Mouse (Mus musculus): ENCODE results near the gene Slc35b1. TPM values are rescaled to one million over a fixed set of nuclear protein-coding genes. Genes with fewer than 3 reads are reported as not detected.

Gene Slc35b1
- polyA plus RNA-seq, 1 experiment from 2014 or later: 96.8 TPM

DNA sequence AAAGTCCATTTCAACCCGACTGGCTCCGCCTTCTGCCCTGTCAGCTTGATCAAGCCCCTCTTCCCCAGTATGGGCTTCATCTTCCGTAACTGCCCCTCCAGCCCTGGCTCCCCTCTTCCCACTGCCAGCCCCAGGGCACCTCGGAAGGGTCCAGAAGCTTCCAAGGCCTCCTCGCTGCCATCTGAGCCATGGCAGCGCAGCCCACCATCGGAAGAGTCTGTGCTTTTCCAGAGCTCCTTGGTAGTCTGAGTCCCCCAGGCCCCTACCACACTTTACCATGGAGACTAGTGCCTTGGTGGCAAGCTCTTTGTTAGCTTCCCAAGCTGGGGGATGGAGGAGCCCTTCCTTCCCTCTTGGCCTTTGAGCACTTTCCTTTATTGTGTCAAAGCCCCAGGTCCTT, 3.8 kb upstream of the Slc35b1 start:
- H3K9ac ChIP-seq (replicated peaks; ENCODE audit: low read depth): no peak overlapping the region
- no peaks in the 10 kb centered on the region for H3K9me3 ChIP-seq (ENCODE audit: low read length)
- H3K4me3 ChIP-seq (ENCODE audit: low read depth, low read length): no peak overlapping the region
- no peak overlapping the region for H3K4me2 ChIP-seq (replicated peaks; ENCODE audit: low read depth, low read length)
- TF ChIP-seq EP300 (IDR thresholded peaks at IDR 0.05) (no peak), CTCF (IDR thresholded peaks at IDR 0.05) (no peak)
- WGBS: 92% methylated on average over 7 of the region's 7 CpGs
- no peak for DNase-seq (ENCODE audit: low spot score)
- H3K27ac ChIP-seq (ENCODE audit: low read length): no peak overlapping the region
- H3K36me3 ChIP-seq (ENCODE audit: insufficient read depth, low read length): peaks cover 17% of the 10 kb centered on the region
- no peak for ATAC-seq
- H3K27me3 ChIP-seq (replicated peaks; ENCODE audit: insufficient read depth, low read length): no peaks in the 10 kb centered on the region
- no peaks in the 10 kb centered on the region for H3K4me1 ChIP-seq (ENCODE audit: insufficient read depth, low read depth, low read length)

DNA sequence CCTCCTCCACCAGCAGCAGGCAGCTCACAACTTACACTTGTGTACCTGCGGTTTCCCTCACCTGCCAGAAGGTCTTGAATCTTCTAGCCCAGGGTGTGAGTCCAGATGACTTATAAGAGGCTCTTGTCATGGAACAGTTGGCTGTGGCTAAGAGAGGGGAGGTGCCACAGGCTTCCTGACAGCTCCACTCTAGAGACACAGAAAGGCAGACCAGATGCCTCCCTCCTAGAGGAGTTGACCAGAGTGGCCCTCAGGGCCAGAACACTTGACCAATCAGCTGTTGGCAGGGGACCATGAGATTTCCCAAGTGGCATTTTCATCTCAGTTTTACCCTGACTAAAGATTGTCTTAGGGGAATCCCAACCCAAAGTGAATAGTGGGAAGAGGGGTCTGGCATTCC, 3.3 kb upstream of the Slc35b1 start:
- peaks cover 14% of the 10 kb centered on the region for H3K36me3 ChIP-seq (ENCODE audit: insufficient read depth, low read length)
- no peaks in the 10 kb centered on the region for H3K27me3 ChIP-seq (replicated peaks; ENCODE audit: insufficient read depth, low read length)
- H3K9me3 ChIP-seq (ENCODE audit: low read length): no peaks in the 10 kb centered on the region
- H3K27ac ChIP-seq (ENCODE audit: low read length): no peak overlapping the region
- peak; percentile 67 for DNase-seq (ENCODE audit: low spot score)
- WGBS: 68% methylated on average over 1 of the region's 1 CpGs
- H3K9ac ChIP-seq (replicated peaks; ENCODE audit: low read depth): no peak overlapping the region
- ATAC-seq: peak; percentile 25; the same call in 1 of the 2 replicates
- H3K4me3 ChIP-seq (ENCODE audit: low read depth, low read length): no peak overlapping the region
- H3K4me1 ChIP-seq (ENCODE audit: insufficient read depth, low read depth, low read length): no peaks in the 10 kb centered on the region
- H3K4me2 ChIP-seq (replicated peaks; ENCODE audit: low read depth, low read length): no peak overlapping the region
- 0 out of 2 replicates have a peak, but pooled peaks have one; percentile 29 for TF ChIP-seq EP300 (IDR thresholded peaks at IDR 0.05)
- TF ChIP-seq CTCF (IDR thresholded peaks at IDR 0.05): no peak

DNA sequence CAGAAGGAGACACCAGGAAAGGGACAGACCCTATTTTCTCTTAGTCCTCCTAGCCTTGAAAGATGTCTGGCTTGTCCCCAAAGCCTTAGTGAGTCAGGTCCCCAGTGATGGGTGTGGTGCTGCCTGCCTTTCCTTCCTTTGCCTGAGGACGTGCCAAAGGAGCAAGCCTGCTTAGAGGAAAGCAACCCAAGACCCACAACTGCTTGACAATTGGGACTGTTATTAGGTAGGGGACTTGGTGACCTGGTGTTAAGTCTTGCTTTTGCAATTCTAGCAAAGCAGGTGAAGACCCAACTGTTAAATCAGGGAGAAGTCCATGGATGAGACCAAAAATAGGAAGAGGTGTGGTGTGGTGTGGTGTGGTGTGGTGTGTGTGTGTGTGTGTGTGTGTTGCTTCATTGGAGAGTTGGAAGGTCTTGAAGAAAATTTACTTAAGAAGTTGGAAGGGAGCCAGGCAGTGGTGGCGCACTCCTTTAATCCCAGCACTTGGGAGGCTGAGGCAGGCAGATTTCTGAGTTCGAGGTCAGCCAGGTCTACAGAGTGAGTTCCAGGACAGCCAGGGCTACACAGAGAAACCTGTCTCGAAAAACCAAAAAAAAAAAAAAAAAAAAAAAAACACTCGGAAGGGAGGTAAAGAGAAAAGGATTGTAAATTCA, 1.0 kb upstream of the Slc35b1 start:
- TF ChIP-seq CTCF (IDR thresholded peaks at IDR 0.05) (no peak), EP300 (IDR thresholded peaks at IDR 0.05) (0 out of 2 replicates have a peak, but pooled peaks have one; percentile 8)
- ATAC-seq (no peak), DNase-seq (ENCODE audit: low spot score) (peak; percentile 36)
- Histone ChIP-seq H3K4me2 (replicated peaks; ENCODE audit: low read depth, low read length) (no peak overlapping the region), H3K27ac (ENCODE audit: low read length) (no peak overlapping the region), H3K9ac (replicated peaks; ENCODE audit: low read depth) (no peak overlapping the region), H3K9me3 (ENCODE audit: low read length) (no peaks in the 10 kb centered on the region), H3K36me3 (ENCODE audit: insufficient read depth, low read length) (peaks cover 17% of the 10 kb centered on the region), H3K4me1 (ENCODE audit: insufficient read depth, low read depth, low read length) (no peaks in the 10 kb centered on the region), H3K4me3 (ENCODE audit: low read depth, low read length) (no peak overlapping the region), H3K27me3 (replicated peaks; ENCODE audit: insufficient read depth, low read length) (no peaks in the 10 kb centered on the region)
- 83% methylated on average over 5 of the region's 5 CpGs for WGBS

DNA sequence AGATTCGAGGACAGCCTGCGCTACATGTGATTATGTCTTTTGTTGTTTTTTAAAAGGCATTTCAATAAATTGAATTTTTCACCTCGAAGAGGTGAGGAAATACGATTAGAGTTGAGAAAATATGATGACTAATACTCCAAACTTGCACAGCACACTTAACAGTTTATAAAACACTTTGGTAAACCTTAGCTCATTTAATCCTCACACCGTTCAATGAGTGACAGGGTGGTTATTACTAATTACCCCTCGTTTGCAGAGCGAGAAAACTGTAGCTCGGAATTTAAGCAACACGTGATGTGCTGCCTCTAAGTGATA, 531 bp upstream of the Slc35b1 start:
- H3K27me3 ChIP-seq (replicated peaks; ENCODE audit: insufficient read depth, low read length): no peaks in the 10 kb centered on the region
- DNase-seq (ENCODE audit: low spot score) (no peak), ATAC-seq (no peak)
- no peak overlapping the region for H3K9ac ChIP-seq (replicated peaks; ENCODE audit: low read depth)
- 0 out of 2 replicates have a peak overlapping the region, but pooled peaks have one; percentile 87 for H3K4me3 ChIP-seq (ENCODE audit: low read depth, low read length)
- TF ChIP-seq CTCF (IDR thresholded peaks at IDR 0.05) (no peak), EP300 (IDR thresholded peaks at IDR 0.05) (no peak)
- WGBS: 37% methylated on average over 9 of the region's 9 CpGs
- H3K36me3 ChIP-seq (ENCODE audit: insufficient read depth, low read length): peaks cover 15% of the 10 kb centered on the region
- no peaks in the 10 kb centered on the region for H3K4me1 ChIP-seq (ENCODE audit: insufficient read depth, low read depth, low read length)
- H3K9me3 ChIP-seq (ENCODE audit: low read length): no peaks in the 10 kb centered on the region
- peak overlapping the region; percentile 62; the same call in 1 of the 2 replicates for H3K4me2 ChIP-seq (replicated peaks; ENCODE audit: low read depth, low read length)
- no peak overlapping the region for H3K27ac ChIP-seq (ENCODE audit: low read length)

DNA sequence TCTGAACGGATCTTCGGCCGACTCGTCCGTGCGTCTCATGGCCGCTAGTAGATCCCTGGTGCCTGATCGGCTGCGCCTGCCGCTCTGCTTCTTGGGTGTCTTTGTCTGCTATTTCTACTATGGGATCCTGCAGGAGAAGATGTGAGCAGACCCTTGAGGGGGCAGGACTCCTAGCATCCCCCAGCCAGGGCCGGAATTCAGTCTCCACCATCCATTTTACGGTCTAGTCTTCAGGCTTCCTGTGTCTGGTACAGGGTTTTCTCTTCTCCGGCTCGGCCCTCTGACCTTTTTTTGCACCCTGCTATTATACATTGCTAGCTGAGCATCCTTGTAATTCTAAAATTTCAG, 455 bp downstream of the Slc35b1 start:
- peak overlapping the region; percentile 89 for H3K27ac ChIP-seq (ENCODE audit: low read length)
- no peaks in the 10 kb centered on the region for H3K27me3 ChIP-seq (replicated peaks; ENCODE audit: insufficient read depth, low read length)
- no peaks in the 10 kb centered on the region for H3K9me3 ChIP-seq (ENCODE audit: low read length)
- H3K4me2 ChIP-seq (replicated peaks; ENCODE audit: low read depth, low read length): peak overlapping the region; percentile 62
- WGBS: 0% methylated on average over 14 of the region's 14 CpGs
- no peak for TF ChIP-seq EP300 (IDR thresholded peaks at IDR 0.05)
- TF ChIP-seq CTCF (IDR thresholded peaks at IDR 0.05): no peak
- DNase-seq (ENCODE audit: low spot score): no peak
- H3K4me3 ChIP-seq (ENCODE audit: low read depth, low read length): peak overlapping the region; percentile 87
- peak overlapping the region; percentile 87 for H3K9ac ChIP-seq (replicated peaks; ENCODE audit: low read depth)
- no peaks in the 10 kb centered on the region for H3K4me1 ChIP-seq (ENCODE audit: insufficient read depth, low read depth, low read length)
- peak; percentile 2 for ATAC-seq
- peaks cover 11% of the 10 kb centered on the region for H3K36me3 ChIP-seq (ENCODE audit: insufficient read depth, low read length)

DNA sequence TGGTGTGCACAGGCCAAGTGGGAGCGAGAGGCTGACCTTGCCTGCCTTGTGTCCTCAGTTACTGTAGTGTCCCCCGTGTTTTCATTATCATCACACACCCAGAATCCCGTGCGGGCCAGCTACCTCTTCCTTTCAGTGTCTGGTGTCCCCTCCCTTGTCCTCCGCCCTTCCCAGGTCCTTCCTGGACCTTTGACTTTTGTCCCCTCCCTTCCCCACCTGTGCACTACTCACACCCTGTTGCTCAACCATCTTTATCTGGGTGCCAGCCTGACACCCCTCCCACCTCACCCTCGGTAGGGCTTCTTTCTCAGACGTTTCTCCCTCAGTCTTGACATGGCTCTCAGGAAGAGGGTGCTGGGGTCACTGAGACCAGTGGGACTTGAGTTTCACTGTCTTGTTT, 2.9 kb downstream of the Slc35b1 start:
- no peak for ATAC-seq
- DNase-seq (ENCODE audit: low spot score): no peak
- H3K4me3 ChIP-seq (ENCODE audit: low read depth, low read length): no peak overlapping the region
- H3K27ac ChIP-seq (ENCODE audit: low read length): no peak overlapping the region
- 78% methylated on average over 7 of the region's 7 CpGs for WGBS
- H3K36me3 ChIP-seq (ENCODE audit: insufficient read depth, low read length): peaks cover 12% of the 10 kb centered on the region
- H3K4me2 ChIP-seq (replicated peaks; ENCODE audit: low read depth, low read length): no peak overlapping the region
- no peaks in the 10 kb centered on the region for H3K9me3 ChIP-seq (ENCODE audit: low read length)
- no peaks in the 10 kb centered on the region for H3K4me1 ChIP-seq (ENCODE audit: insufficient read depth, low read depth, low read length)
- no peak for TF ChIP-seq CTCF (IDR thresholded peaks at IDR 0.05)
- TF ChIP-seq EP300 (IDR thresholded peaks at IDR 0.05): no peak
- H3K9ac ChIP-seq (replicated peaks; ENCODE audit: low read depth): no peak overlapping the region
- no peaks in the 10 kb centered on the region for H3K27me3 ChIP-seq (replicated peaks; ENCODE audit: insufficient read depth, low read length)

DNA sequence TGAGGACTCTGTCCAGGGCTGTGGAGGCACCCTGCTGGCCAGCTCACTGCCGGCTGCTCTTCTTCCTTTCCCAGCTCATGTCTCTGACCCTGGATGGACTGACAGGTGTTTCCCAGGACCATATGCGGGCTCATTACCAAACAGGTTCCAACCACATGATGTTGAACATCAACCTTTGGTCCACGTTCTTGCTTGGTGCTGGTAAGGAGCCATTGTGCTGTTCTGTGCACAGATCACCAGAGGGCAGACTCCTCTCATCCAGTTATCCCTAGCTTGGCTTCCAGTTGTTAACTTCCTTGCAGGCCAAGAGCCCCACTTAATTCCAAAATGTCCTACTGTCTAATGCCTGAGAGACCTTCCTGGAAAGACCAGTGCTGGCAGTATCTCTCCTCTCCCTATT, 4.5 kb downstream of the Slc35b1 start:
- WGBS: 75% methylated on average over 3 of the region's 3 CpGs
- peaks cover 12% of the 10 kb centered on the region for H3K36me3 ChIP-seq (ENCODE audit: insufficient read depth, low read length)
- no peak for TF ChIP-seq EP300 (IDR thresholded peaks at IDR 0.05)
- TF ChIP-seq CTCF (IDR thresholded peaks at IDR 0.05): peak; percentile 54

More for the DNA sequence above, 4.5 kb downstream of the Slc35b1 start:
- H3K9ac ChIP-seq (replicated peaks; ENCODE audit: low read depth): no peak overlapping the region
- no peaks in the 10 kb centered on the region for H3K27me3 ChIP-seq (replicated peaks; ENCODE audit: insufficient read depth, low read length)
- H3K4me1 ChIP-seq (ENCODE audit: insufficient read depth, low read depth, low read length): no peaks in the 10 kb centered on the region
- no peak overlapping the region for H3K4me3 ChIP-seq (ENCODE audit: low read depth, low read length)
- H3K4me2 ChIP-seq (replicated peaks; ENCODE audit: low read depth, low read length): no peak overlapping the region
- no peak for DNase-seq (ENCODE audit: low spot score)
- H3K27ac ChIP-seq (ENCODE audit: low read length): no peak overlapping the region
- no peaks in the 10 kb centered on the region for H3K9me3 ChIP-seq (ENCODE audit: low read length)
- ATAC-seq: no peak

Data from lung, postnatal 0 days (tissue).